Mouse (Mus musculus) embryonic facial prominence, embryonic 14.5 days (tissue): ENCODE results near the gene Zfp292. TPM values are rescaled to one million over a fixed set of nuclear protein-coding genes. Genes with fewer than 3 reads are reported as not detected.

ENCODE experiments used
- ATAC-seq: fragments of 200-750 bp; cut with Nextera tagmentation; 2 replicates; pipeline ENCODE4 v1.8.0; 2017; ENCODE audit warnings: low read depth, moderate number of reproducible peaks, moderate TSS enrichment
- DNase-seq: peaks from one replicate; pipeline ENCODE4 v3.0.0-alpha.2; 2015; ENCODE audit warnings: low spot score
- H3K27ac ChIP-seq: fragments of 300-500 bp; sonication (generic); replicated peaks from 2 replicates; pipeline ENCODE4 v1.5.1; 2014; ENCODE audit warnings: low read depth, mild to moderate bottlenecking, low read length, moderate library complexity
- H3K27me3 ChIP-seq: fragments of 300-500 bp; sonication (generic); replicated peaks from 2 replicates; pipeline ENCODE4 v1.6.1; 2014; ENCODE audit warnings: low read length; ENCODE audit not compliant: control insufficient read depth, insufficient read depth
- H3K36me3 ChIP-seq: fragments of 300-500 bp; sonication (generic); 2 replicates; pipeline ENCODE4 v1.6.1; 2014; ENCODE audit warnings: low read length, mixed read lengths; ENCODE audit not compliant: control insufficient read depth, insufficient read depth
- H3K4me1 ChIP-seq: fragments of 300-500 bp; sonication (generic); 2 replicates; pipeline ENCODE4 v1.6.1; 2014; ENCODE audit warnings: antibody characterized with exemption, low read length; ENCODE audit not compliant: control insufficient read depth, insufficient read depth
- H3K4me2 ChIP-seq: fragments of 300-500 bp; sonication (generic); 2 replicates; pipeline ENCODE4 v1.6.1; 2014; ENCODE audit warnings: low read depth, mild to moderate bottlenecking, low read length, moderate library complexity, mixed read lengths
- H3K4me3 ChIP-seq: fragments of 300-500 bp; sonication (generic); 2 replicates; pipeline ENCODE4 v1.5.1; 2014; ENCODE audit warnings: low read depth, mild to moderate bottlenecking, low read length
- H3K9ac ChIP-seq: fragments of 300-500 bp; sonication (generic); 2 replicates; pipeline ENCODE4 v1.6.1; 2014; ENCODE audit warnings: low read depth, mild to moderate bottlenecking, low read length, moderate library complexity, mixed read lengths
- H3K9me3 ChIP-seq: fragments of 300-500 bp; sonication (generic); 2 replicates; pipeline ENCODE4 v1.6.1; 2016; ENCODE audit warnings: low read length; ENCODE audit not compliant: control insufficient read depth
- WGBS: fragments of 180-500 bp; shearing (Covaris S2); extraction: QIAGEN DNeasy Blood & Tissue Kit; methylation state at CpG from one replicate; pipeline ENCODE4 v1.1.7; 2014; 5-methylcytosine and 5-hydroxymethylcytosine counted together
- polyA plus RNA-seq: library from polyadenylated mRNA; unstranded; fragments of >200 nt; fragmentation: Nextera tagmentation; extraction: Ambion mirVana; gene quantifications from 2 replicates; pipeline ENCODE4 v1.2.1, GENCODE M21; 2014

Zfp292 gene
- polyA plus RNA-seq, 1 experiment from 2014 or later: 21.7 TPM

GRCm38 (mm10) chr4:34887295-34887694 lies 4.5 kb upstream of the Zfp292 start:
- Histone ChIP-seq H3K4me3 (peak overlapping the region; percentile 77), H3K9ac (peak overlapping the region; percentile 82), H3K36me3 (no peaks in the 10 kb centered on the region), H3K4me2 (peak overlapping the region; percentile 94), H3K27me3 (peaks cover 36% of the 10 kb centered on the region), H3K9me3 (no peaks in the 10 kb centered on the region), H3K27ac (peak overlapping the region; percentile 81), H3K4me1 (peaks cover 5% of the 10 kb centered on the region; the same call in 1 of the 2 replicates)
- DNase-seq (peak; percentile 13), ATAC-seq (no peak)
- WGBS: 13% methylated on average over 7 of the region's 7 CpGs

DNA sequence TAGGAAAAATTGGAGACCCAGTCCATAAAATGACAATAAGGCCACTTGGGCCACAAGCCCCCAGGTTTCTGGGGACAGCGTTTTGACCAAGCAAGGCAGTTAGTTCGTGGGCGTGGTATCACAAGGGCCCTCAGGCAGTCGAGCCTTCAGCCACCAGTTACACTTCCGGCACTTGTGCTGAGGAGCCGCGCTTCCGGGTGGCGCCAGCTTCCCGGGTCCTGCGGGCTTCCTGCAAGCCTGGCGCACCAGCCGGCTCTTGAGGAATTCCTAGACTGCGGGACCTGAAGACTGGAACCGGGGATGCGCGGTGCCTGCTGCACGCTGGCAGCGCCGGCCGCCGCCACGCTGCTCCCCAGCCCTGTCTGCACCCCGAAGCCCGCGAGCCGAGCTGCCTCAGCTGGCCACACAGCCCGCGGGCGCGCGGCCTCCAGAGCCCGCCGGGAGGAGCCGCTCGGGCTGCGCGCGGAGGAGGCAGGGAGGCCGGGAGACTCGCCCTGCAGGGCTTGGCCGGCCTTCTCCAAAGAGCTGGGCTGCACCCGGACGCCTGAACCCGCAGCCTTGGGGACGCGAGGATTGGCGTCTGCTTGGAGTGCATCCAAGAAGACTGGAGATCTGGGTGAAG lies 3.8 kb upstream of the Zfp292 start:
- ATAC-seq: peak; percentile 67
- Histone ChIP-seq H3K4me3 (peak overlapping the region; percentile 77), H3K9me3 (no peaks in the 10 kb centered on the region), H3K27me3 (peaks cover 35% of the 10 kb centered on the region), H3K9ac (peak overlapping the region; percentile 82), H3K4me2 (peak overlapping the region; percentile 94), H3K36me3 (no peaks in the 10 kb centered on the region), H3K4me1 (peaks cover 5% of the 10 kb centered on the region), H3K27ac (peak overlapping the region; percentile 81)
- DNase-seq: peak; percentile 93
- WGBS: under 1% methylated on average over 30 of the region's 48 CpGs

DNA sequence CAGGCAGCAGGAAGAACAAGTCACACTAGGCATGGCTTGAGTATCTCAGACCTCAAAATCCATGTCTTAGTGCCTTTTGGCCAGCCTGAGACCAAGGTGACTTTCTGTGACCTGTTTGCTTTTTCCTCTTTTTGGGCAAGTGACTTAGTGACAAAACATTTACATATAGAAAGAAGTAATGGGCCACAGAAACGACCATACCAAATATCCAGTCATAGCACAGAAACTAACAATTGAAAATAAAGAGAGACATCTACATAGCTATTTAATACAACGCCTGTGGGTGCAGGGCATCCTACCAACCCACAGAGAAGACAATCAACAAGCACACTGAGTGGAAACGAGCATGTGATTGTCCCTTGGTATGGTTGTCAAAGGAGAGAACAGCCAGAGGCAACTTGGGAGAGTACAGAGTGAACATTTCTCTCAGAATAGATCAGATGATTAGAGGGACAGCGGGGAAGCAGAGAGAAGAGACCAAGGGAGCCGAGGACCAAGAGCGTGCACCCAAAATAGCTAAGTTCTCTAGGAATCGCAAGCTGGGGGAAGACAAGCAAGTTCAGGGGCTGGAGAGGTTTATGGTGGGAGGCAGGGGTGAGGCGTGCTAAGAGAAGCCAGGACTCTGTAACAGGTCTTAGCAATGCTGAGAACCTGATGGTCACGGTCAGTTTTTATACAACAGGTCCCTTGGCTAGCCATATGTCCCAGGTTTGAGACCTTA lies 3.0 kb upstream of the Zfp292 start:
- DNase-seq: no peak
- H3K9ac ChIP-seq: peak overlapping the region; percentile 82
- no peaks in the 10 kb centered on the region for H3K36me3 ChIP-seq
- peak overlapping the region; percentile 77; the same call in 1 of the 2 replicates for H3K4me3 ChIP-seq
- H3K9me3 ChIP-seq: no peaks in the 10 kb centered on the region
- peaks cover 27% of the 10 kb centered on the region for H3K27me3 ChIP-seq
- H3K4me2 ChIP-seq: peak overlapping the region; percentile 94
- ATAC-seq: no peak
- H3K4me1 ChIP-seq: peaks cover 10% of the 10 kb centered on the region
- 48% methylated on average over 9 of the region's 9 CpGs for WGBS
- no peak overlapping the region for H3K27ac ChIP-seq

DNA sequence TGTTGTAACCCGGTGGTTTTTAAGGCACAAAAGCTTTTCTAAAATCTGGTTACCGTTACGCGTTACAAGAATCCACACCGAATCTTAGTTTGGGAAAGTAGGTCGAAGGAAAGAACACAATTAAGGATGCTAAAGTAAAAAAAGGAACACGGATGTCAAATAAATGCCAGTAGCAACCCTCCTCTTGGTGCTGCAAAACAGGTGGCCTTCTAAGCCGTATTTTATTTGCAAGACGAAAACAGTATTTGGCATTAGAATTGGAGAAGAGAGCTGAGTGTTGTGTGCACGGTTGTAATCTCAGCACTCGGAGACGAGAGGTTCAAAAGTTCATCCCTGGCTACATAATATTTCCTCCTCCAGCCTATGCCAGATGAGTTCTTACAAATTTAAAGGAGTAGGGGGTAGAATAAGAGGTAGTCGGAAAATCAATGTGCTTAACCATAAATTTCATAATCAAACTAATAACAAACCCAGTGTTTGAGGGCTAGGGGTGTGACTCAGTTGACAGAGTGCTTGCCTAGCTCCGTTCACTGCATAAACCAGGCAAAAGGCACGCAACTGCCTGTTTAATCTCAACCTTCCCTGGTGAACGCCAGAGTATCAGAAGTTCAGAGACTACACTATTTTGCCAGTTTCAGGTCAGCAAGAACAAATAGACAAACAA lies 738 bp upstream of the Zfp292 start:
- Histone ChIP-seq H3K27ac (peak overlapping the region; percentile 98), H3K36me3 (0 out of 2 replicates have a peak, but pooled peaks cover 3% of the 10 kb centered on the region), H3K4me3 (peak overlapping the region; percentile 98), H3K4me1 (peaks cover 12% of the 10 kb centered on the region), H3K4me2 (peak overlapping the region; percentile 76), H3K9me3 (no peaks in the 10 kb centered on the region), H3K27me3 (peaks cover 4% of the 10 kb centered on the region), H3K9ac (peak overlapping the region; percentile 100)
- DNase-seq (peak; percentile 30), ATAC-seq (no peak)
- WGBS: 22% methylated on average over 16 of the region's 16 CpGs

DNA sequence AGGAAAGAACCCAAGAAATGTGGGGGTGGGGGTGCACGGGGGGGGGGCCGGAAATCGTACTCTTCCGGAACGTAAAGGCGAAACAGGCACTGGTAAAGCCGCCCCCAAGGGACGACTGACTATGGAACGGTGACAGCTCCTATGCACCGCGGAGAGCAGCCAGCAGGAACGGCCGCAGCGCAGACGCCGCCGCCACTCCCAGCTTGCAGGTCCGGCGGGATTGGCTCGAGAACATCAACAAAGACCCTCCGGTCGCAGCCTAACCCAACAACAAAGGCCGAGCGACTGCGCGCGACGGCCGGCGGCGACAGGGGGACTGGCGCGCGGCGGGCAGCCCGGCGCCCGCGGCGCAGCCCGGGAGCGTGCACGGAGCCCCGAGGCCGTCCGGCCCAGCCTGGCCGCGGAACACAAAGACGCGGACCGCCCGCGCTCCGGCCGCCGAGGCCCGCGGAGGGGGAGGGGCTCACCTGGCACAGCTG lies 430 bp downstream of the Zfp292 start:
- H3K9ac ChIP-seq: peak overlapping the region; percentile 100
- peaks cover 12% of the 10 kb centered on the region for H3K4me1 ChIP-seq
- under 1% methylated on average over 19 of the region's 58 CpGs for WGBS
- peak overlapping the region; percentile 98 for H3K4me3 ChIP-seq
- peak; percentile 62 for ATAC-seq
- DNase-seq: peak; percentile 83
- no peaks in the 10 kb centered on the region for H3K27me3 ChIP-seq
- no peaks in the 10 kb centered on the region for H3K9me3 ChIP-seq
- 0 out of 2 replicates have a peak, but pooled peaks cover 7% of the 10 kb centered on the region for H3K36me3 ChIP-seq
- H3K4me2 ChIP-seq: peak overlapping the region; percentile 76
- H3K27ac ChIP-seq: peak overlapping the region; percentile 98

DNA sequence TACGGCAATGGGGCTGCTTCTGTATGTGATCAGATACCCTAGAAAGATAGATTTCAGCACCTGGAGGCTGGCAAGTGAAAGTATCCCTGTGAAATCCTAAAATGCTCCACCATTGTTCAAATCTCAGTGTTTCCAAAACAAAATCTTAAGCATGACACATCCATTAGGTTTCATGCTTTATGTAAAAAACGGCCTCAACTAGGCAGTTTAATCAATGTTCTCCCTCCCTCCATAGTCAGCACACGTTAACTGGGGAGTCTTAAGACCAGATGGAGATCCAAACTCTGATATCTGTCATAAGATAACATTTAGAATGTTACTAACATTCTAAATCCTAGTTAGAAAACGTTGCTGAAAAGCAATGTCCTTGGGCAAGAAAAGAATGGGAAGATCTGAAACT lies 909 bp downstream of the Zfp292 start:
- DNase-seq: no peak
- H3K9ac ChIP-seq: peak overlapping the region; percentile 100
- H3K4me3 ChIP-seq: peak overlapping the region; percentile 98
- 10% methylated on average over 4 of the region's 4 CpGs for WGBS
- H3K36me3 ChIP-seq: peaks cover 11% of the 10 kb centered on the region; the same call in 1 of the 2 replicates
- peak overlapping the region; percentile 76 for H3K4me2 ChIP-seq
- peak overlapping the region; percentile 98 for H3K27ac ChIP-seq
- peaks cover 12% of the 10 kb centered on the region for H3K4me1 ChIP-seq
- H3K9me3 ChIP-seq: no peaks in the 10 kb centered on the region
- ATAC-seq: no peak
- H3K27me3 ChIP-seq: no peaks in the 10 kb centered on the region

DNA sequence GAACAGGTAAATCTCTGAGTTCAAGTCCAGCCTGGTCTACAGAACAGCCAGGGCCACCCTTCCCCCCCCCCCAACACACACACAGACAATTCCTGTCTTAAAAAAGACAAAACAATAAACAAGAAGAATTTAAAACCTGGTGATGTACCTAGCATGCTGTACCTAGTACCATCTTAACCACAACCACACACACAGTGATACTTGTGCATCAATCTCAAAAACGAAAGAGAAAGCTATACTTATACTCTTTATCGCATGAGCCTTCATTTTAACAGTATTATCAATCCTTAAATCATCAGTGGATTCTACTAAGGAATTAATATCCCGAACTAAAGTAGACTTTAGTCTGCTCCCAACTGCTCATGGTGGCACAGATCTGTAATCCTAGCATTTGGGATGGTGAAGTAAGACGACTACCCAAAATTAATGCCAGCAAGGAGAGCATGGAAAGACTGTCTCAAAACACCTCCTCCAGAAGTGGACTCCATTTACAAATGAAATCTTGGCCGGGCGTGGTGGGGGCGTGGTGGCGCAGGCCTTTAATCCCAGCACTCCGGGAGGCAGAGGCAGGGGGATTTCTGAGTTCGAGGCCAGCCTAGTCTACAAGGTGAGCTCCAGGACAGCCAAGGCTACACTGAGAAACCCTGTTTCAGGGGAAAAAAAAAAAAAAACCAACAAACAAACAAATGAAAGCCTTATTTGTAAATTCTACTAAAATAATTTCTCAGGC lies 1.7 kb downstream of the Zfp292 start:
- WGBS: 87% methylated on average over 10 of the region's 10 CpGs
- Histone ChIP-seq H3K27me3 (no peaks in the 10 kb centered on the region), H3K9me3 (no peaks in the 10 kb centered on the region), H3K4me3 (peak overlapping the region; percentile 98), H3K4me1 (peaks cover 12% of the 10 kb centered on the region), H3K27ac (0 out of 2 replicates have a peak overlapping the region, but pooled peaks have one; percentile 98), H3K9ac (peak overlapping the region; percentile 100; the same call in 1 of the 2 replicates), H3K36me3 (peaks cover 17% of the 10 kb centered on the region; the same call in 1 of the 2 replicates), H3K4me2 (peak overlapping the region; percentile 76)
- DNase-seq (no peak), ATAC-seq (no peak)

- Histone ChIP-seq H3K4me3 (no peak overlapping the region), H3K36me3 (peaks cover 17% of the 10 kb centered on the region; the same call in 1 of the 2 replicates), H3K27ac (no peak overlapping the region), H3K4me1 (no peaks in the 10 kb centered on the region), H3K9ac (no peak overlapping the region), H3K9me3 (no peaks in the 10 kb centered on the region), H3K27me3 (no peaks in the 10 kb centered on the region), H3K4me2 (no peak overlapping the region)
- ATAC-seq (no peak), DNase-seq (no peak)
- 63% methylated on average over 1 of the region's 1 CpGs for WGBS
Measured at GRCm38 (mm10) chr4:34874234-34874633, 8.5 kb downstream of the Zfp292 start.
